Mouse (Mus musculus) liver, embryonic 14.5 days (tissue): ENCODE results near the gene Eef1a2.

ENCODE experiments used
- CTCF ChIP-seq: IDR thresholded peaks from 2 replicates; pipeline ENCODE4 v1.5.1; 2016; ENCODE audit warnings: antibody characterized with exemption, low read depth, control low read depth
- EP300 ChIP-seq: IDR thresholded peaks from 2 replicates; pipeline ENCODE4 v1.6.1; 2016; ENCODE audit warnings: antibody characterized with exemption, low read depth

DNA sequence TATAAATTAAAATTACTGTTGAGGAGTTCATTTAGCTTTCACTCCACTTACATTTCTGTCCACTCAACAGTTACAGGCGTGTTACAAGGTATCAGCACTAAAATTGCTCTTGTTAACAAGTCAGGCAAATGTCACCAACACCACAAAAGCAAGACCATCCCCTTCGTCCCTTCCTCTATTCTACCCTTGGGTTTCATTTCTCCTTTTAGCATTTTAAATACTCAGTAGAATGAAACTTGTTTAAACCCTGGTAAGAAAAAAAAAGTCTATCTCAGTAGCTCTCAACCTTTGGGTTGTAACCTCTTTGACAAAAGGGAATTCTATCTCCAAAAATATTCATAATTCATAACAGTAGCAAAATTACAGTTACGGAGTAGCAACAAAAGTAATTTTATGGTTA lies 36.2 kb upstream of the Eef1a2 start:
- TF ChIP-seq CTCF (no peak), EP300 (no peak)
